Mouse (Mus musculus) limb, embryonic 11.5 days (tissue): ENCODE results near the gene Rab33b. TPM values are rescaled to one million over a fixed set of nuclear protein-coding genes. Genes with fewer than 3 reads are reported as not detected.

Experiments
- ATAC-seq: fragments of 200-750 bp; cut with Nextera tagmentation; 2 replicates; pipeline ENCODE4 v1.8.0; 2017; ENCODE audit warnings: low read depth; ENCODE audit not compliant: insufficient number of reproducible peaks, low FRiP score, low TSS enrichment
- DNase-seq: peaks from one replicate; pipeline ENCODE4 v3.0.0-alpha.2; 2015; ENCODE audit warnings: low spot score
- H3K27ac ChIP-seq: fragments of 300-500 bp; sonication (generic); replicated peaks from 2 replicates; pipeline ENCODE4 v1.5.1; 2014; ENCODE audit warnings: low read depth, mild to moderate bottlenecking, low read length
- H3K27me3 ChIP-seq: fragments of 300-500 bp; sonication (generic); 2 replicates; pipeline ENCODE4 v1.6.1; 2014; ENCODE audit warnings: mild to moderate bottlenecking, low read length, mixed read lengths; ENCODE audit not compliant: control insufficient read depth, insufficient read depth
- H3K36me3 ChIP-seq: fragments of 300-500 bp; sonication (generic); 2 replicates; pipeline ENCODE4 v1.6.1; 2014; ENCODE audit warnings: mild to moderate bottlenecking, low read length, moderate library complexity, mixed read lengths; ENCODE audit not compliant: control insufficient read depth, insufficient read depth
- H3K4me1 ChIP-seq: fragments of 300-500 bp; sonication (generic); 2 replicates; pipeline ENCODE4 v1.6.1; 2014; ENCODE audit warnings: low read length, mixed read lengths; ENCODE audit not compliant: control insufficient read depth, insufficient read depth
- H3K4me2 ChIP-seq: fragments of 300-500 bp; sonication (generic); 2 replicates; pipeline ENCODE4 v1.6.1; 2014; ENCODE audit warnings: low read depth, mild to moderate bottlenecking, moderate library complexity; ENCODE audit not compliant: severe bottlenecking
- H3K4me3 ChIP-seq: fragments of 300-500 bp; sonication (generic); 2 replicates; pipeline ENCODE4 v1.5.1; 2014; ENCODE audit warnings: low read depth, low read length
- H3K9ac ChIP-seq: fragments of 300-500 bp; sonication (generic); 2 replicates; pipeline ENCODE4 v1.6.1; 2014; ENCODE audit warnings: mild to moderate bottlenecking, low read length
- H3K9me3 ChIP-seq: fragments of 300-500 bp; sonication (generic); 2 replicates; pipeline ENCODE4 v1.6.1; 2016; ENCODE audit warnings: low read length; ENCODE audit not compliant: control insufficient read depth
- WGBS: fragments of 180-500 bp; shearing (Covaris S2); extraction: QIAGEN DNeasy Blood & Tissue Kit; methylation state at CpG from one replicate; pipeline ENCODE4 v1.1.7; 2014; 5-methylcytosine and 5-hydroxymethylcytosine counted together
- polyA plus RNA-seq: library from polyadenylated mRNA; unstranded; fragments of >200 nt; fragmentation: Nextera tagmentation; extraction: Ambion mirVana; gene quantifications from 2 replicates; pipeline ENCODE4 v1.2.1, GENCODE M21; 2014

The Rab33b gene
- polyA plus RNA-seq, 1 experiment from 2014 or later: 16.9 TPM

GRCm38 (mm10) chr3:51482781-51483180, 939 bp upstream of the Rab33b start:
- peak overlapping the region; percentile 93 for H3K9ac ChIP-seq

GRCm38 (mm10) chr3:51484370-51484769, 650 bp downstream of the Rab33b start:
- DNase-seq (no peak), ATAC-seq (peak; percentile 40)
- Histone ChIP-seq H3K4me2 (peak overlapping the region; percentile 80), H3K36me3 (no peaks in the 10 kb centered on the region), H3K4me1 (0 out of 2 replicates have a peak, but pooled peaks cover 3% of the 10 kb centered on the region), H3K9ac (peak overlapping the region; percentile 93), H3K4me3 (peak overlapping the region; percentile 80), H3K9me3 (no peaks in the 10 kb centered on the region), H3K27ac (peak overlapping the region; percentile 89; the same call in 1 of the 2 replicates), H3K27me3 (no peaks in the 10 kb centered on the region)
- WGBS: under 1% methylated on average over 33 of the region's 33 CpGs

More at GRCm38 (mm10) chr3:51482781-51483180, 939 bp upstream of the Rab33b start:
- Histone ChIP-seq H3K27ac (no peak overlapping the region), H3K4me2 (peak overlapping the region; percentile 80), H3K4me1 (0 out of 2 replicates have a peak, but pooled peaks cover 3% of the 10 kb centered on the region), H3K9me3 (no peaks in the 10 kb centered on the region), H3K4me3 (peak overlapping the region; percentile 80; the same call in 1 of the 2 replicates), H3K36me3 (no peaks in the 10 kb centered on the region), H3K27me3 (no peaks in the 10 kb centered on the region)
- 78% methylated on average over 3 of the region's 3 CpGs for WGBS
- ATAC-seq (no peak), DNase-seq (no peak)

- Histone ChIP-seq H3K9me3 (no peaks in the 10 kb centered on the region), H3K36me3 (no peaks in the 10 kb centered on the region), H3K27ac (no peak overlapping the region), H3K27me3 (no peaks in the 10 kb centered on the region), H3K4me3 (peak overlapping the region; percentile 80; the same call in 1 of the 2 replicates), H3K4me1 (0 out of 2 replicates have a peak, but pooled peaks cover 3% of the 10 kb centered on the region), H3K4me2 (peak overlapping the region; percentile 80), H3K9ac (no peak overlapping the region)
- ATAC-seq (no peak), DNase-seq (no peak)
- 73% methylated on average over 4 of the region's 4 CpGs for WGBS
Measured at GRCm38 (mm10) chr3:51485347-51485746, 1.6 kb downstream of the Rab33b start.

- Histone ChIP-seq H3K27ac (no peak overlapping the region), H3K36me3 (no peaks in the 10 kb centered on the region), H3K9me3 (no peaks in the 10 kb centered on the region), H3K4me3 (no peak overlapping the region), H3K27me3 (no peaks in the 10 kb centered on the region), H3K4me1 (0 out of 2 replicates have a peak, but pooled peaks cover 3% of the 10 kb centered on the region), H3K4me2 (no peak overlapping the region), H3K9ac (no peak overlapping the region)
- WGBS: 89% methylated on average over 4 of the region's 4 CpGs
- DNase-seq: no peak
- no peak for ATAC-seq
Measured at GRCm38 (mm10) chr3:51486491-51487195, 2.9 kb downstream of the Rab33b start.

- Histone ChIP-seq H3K4me2 (no peak overlapping the region), H3K9ac (no peak overlapping the region), H3K9me3 (no peaks in the 10 kb centered on the region), H3K36me3 (peaks cover 2% of the 10 kb centered on the region; the same call in 1 of the 2 replicates), H3K4me1 (0 out of 2 replicates have a peak, but pooled peaks cover 3% of the 10 kb centered on the region), H3K27ac (no peak overlapping the region), H3K27me3 (no peaks in the 10 kb centered on the region), H3K4me3 (no peak overlapping the region)
- DNase-seq (no peak), ATAC-seq (no peak)
- 86% methylated on average over 7 of the region's 7 CpGs for WGBS
Measured at GRCm38 (mm10) chr3:51490088-51490753, 6.5 kb downstream of the Rab33b start.

GRCm38 (mm10) chr3:51493272-51493838, 9.6 kb downstream of the Rab33b start:
- Histone ChIP-seq H3K4me3 (no peak overlapping the region), H3K36me3 (peaks cover 2% of the 10 kb centered on the region; the same call in 1 of the 2 replicates), H3K27me3 (no peaks in the 10 kb centered on the region), H3K27ac (no peak overlapping the region), H3K9me3 (no peaks in the 10 kb centered on the region), H3K9ac (no peak overlapping the region), H3K4me2 (no peak overlapping the region), H3K4me1 (no peaks in the 10 kb centered on the region)
- WGBS: 93% methylated on average over 13 of the region's 13 CpGs
- DNase-seq: no peak
- no peak for ATAC-seq

- Histone ChIP-seq H3K4me2 (no peak overlapping the region), H3K9me3 (no peaks in the 10 kb centered on the region), H3K9ac (no peak overlapping the region), H3K36me3 (peaks cover 2% of the 10 kb centered on the region; the same call in 1 of the 2 replicates), H3K4me1 (no peaks in the 10 kb centered on the region), H3K4me3 (no peak overlapping the region), H3K27ac (no peak overlapping the region), H3K27me3 (no peaks in the 10 kb centered on the region)
- DNase-seq (no peak), ATAC-seq (no peak)
- 90% methylated on average over 2 of the region's 2 CpGs for WGBS
Measured at GRCm38 (mm10) chr3:51494466-51494865, 10.7 kb downstream of the Rab33b start.

GRCm38 (mm10) chr3:51495646-51496045, 11.9 kb downstream of the Rab33b start:
- ATAC-seq: no peak
- Histone ChIP-seq H3K9ac (no peak overlapping the region), H3K36me3 (peaks cover 2% of the 10 kb centered on the region; the same call in 1 of the 2 replicates), H3K4me3 (no peak overlapping the region), H3K9me3 (no peaks in the 10 kb centered on the region), H3K27me3 (no peaks in the 10 kb centered on the region), H3K4me2 (no peak overlapping the region), H3K27ac (no peak overlapping the region), H3K4me1 (no peaks in the 10 kb centered on the region)
- 92% methylated on average over 9 of the region's 9 CpGs for WGBS
- DNase-seq: no peak
